Mouse (Mus musculus): ENCODE data around the gene Tas2r125. TPM values are rescaled to one million over a fixed set of nuclear protein-coding genes. Genes with fewer than 3 reads are reported as not detected.
"Not testable (repeated sequence)": the region's sequence is repeated elsewhere in the genome, so short reads cannot be mapped to it uniquely, and the experiment has no call there.

The Tas2r125 gene
- not detected in 2 replicates for polyA plus RNA-seq (2016; fragmentation: Nextera tagmentation; extraction: Ambion mirVana)

DNA sequence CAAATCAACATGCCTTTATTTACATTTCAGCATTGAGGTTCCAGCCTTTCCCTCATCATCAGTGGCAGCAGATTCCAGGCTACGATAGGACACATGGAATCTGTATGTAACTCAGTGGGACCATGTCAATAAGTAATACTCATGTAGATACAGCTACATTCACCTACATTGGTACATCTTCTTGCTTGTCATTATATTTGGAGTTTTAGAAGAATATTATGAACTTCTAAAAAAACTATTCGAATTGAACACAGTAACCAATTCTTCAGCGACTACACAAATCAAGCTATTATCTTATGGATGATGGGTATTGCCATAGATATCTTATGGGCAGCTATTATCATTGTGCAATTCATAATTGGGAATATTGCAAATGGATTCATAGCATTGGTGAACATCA lies at the start of gene Tas2r125:
Gene Tas2r125, plus strand, starts transcription at position 301 of the 400 bp plus-strand sequence.
- H3K36me3 ChIP-seq, result no peaks in the 10 kb centered on the region
- no peaks in the 10 kb centered on the region for H3K27me3 ChIP-seq (replicated peaks)
- no peak within 1 kb of the TSS for H3K27ac ChIP-seq
- no peaks in the 10 kb centered on the region for H3K4me1 ChIP-seq
- no peak for ATAC-seq
- H3K4me2 ChIP-seq, result no peak within 1 kb of the TSS
- no peak within 1 kb of the TSS for H3K4me3 ChIP-seq
- H3K9ac ChIP-seq, result no peak within 1 kb of the TSS
- no peaks in the 10 kb centered on the region for H3K9me3 ChIP-seq (replicated peaks)
- WGBS (ENCODE audit: insufficient replicate concordance), result 67% methylated on average over 3 of the region's 3 CpGs

DNA sequence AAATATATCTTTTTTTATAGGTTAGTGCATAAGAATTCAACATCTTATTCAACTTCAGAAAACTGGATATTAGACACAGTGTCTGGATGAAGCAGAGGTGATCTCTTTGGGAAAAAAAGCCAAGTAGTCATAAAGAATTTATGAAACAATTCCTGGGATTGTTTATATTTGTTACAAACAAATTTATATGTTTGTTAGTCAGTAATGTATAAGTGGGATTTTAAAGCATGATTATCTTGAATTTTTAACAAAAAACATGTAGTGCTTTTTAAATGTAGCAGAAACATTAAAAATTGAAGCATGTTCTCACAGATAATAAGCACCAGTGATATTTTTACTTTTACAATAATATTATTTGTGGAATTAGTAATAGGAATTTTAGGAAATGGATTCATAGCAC lies 41.7 kb upstream of the Tas2r125 start, which contains the start of gene Tas2r110:
Gene Tas2r110, plus strand, starts transcription at position 301 of the 400 bp plus-strand sequence.
- Histone ChIP-seq H3K4me3 (no peak within 1 kb of the TSS), H3K4me2 (no peak within 1 kb of the TSS), H3K9ac (no peak within 1 kb of the TSS), H3K36me3 (no peaks in the 10 kb centered on the region), H3K27me3 (replicated peaks) (no peaks in the 10 kb centered on the region), H3K9me3 (replicated peaks) (no peaks in the 10 kb centered on the region), H3K4me1 (no peaks in the 10 kb centered on the region), H3K27ac (no peak within 1 kb of the TSS)
- ATAC-seq, result no peak

DNA sequence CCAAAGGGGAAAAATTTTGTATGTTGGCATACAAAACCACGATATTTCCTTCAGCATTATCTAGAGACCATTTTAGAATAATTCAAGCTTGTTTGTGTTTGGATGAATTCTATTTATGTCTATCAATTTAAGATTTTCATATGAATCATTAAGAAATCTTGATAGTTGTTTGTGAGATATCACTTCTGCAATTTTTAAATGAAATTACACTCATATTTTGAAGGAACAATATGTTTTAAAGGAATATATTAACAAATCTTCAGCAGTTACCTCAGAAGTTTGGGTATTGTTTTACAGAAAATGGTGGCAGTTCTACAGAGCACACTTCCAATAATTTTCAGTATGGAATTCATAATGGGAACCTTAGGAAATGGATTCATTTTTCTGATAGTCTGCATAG lies 16.7 kb upstream of the Tas2r125 start, which contains the start of gene Tas2r113:
Gene Tas2r113, plus strand, starts transcription at position 301 of the 400 bp plus-strand sequence.
- no peak within 1 kb of the TSS for H3K27ac ChIP-seq
- no peaks in the 10 kb centered on the region for H3K4me1 ChIP-seq
- H3K36me3 ChIP-seq, result no peaks in the 10 kb centered on the region
- WGBS (ENCODE audit: insufficient replicate concordance), result 58% methylated on average over 1 of the region's 1 CpGs
- H3K9me3 ChIP-seq (replicated peaks), result no peaks in the 10 kb centered on the region
- H3K4me2 ChIP-seq, result no peak within 1 kb of the TSS
- no peak within 1 kb of the TSS for H3K4me3 ChIP-seq
- H3K27me3 ChIP-seq (replicated peaks), result no peaks in the 10 kb centered on the region
- no peak within 1 kb of the TSS for H3K9ac ChIP-seq
- ATAC-seq, result no peak

DNA sequence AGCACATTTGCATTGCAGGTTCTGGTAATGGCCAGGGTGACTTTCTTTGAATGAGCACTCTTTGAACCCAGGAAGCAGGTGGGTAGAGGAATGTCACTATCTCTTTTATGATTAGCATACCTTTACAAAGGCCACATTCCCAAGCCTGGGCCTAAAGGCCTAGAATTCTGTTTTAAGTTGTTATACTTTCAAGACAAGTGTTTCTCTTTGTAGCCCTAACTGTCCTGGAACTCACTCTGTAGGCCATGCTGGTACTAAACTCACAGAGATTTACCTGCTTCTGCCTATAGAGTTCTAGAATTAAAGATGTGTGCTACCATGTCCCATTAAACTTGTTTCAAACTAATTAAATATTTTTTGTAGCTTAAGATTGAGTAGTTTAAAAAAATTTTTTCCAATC lies 31.9 kb downstream of the Tas2r125 start:
- H3K9ac ChIP-seq; H3K27me3 ChIP-seq (replicated peaks); H3K4me2 ChIP-seq; H3K4me3 ChIP-seq; H3K36me3 ChIP-seq; H3K27ac ChIP-seq; H3K4me1 ChIP-seq; ATAC-seq; H3K9me3 ChIP-seq (replicated peaks): not testable (repeated sequence)

- no peak within 1 kb of the TSS for H3K4me3 ChIP-seq
- no peak for ATAC-seq
- WGBS (ENCODE audit: insufficient replicate concordance), result 61% methylated on average over 2 of the region's 2 CpGs
- no peaks in the 10 kb centered on the region for H3K36me3 ChIP-seq
- H3K4me1 ChIP-seq, result no peaks in the 10 kb centered on the region
- H3K27ac ChIP-seq, result no peak within 1 kb of the TSS
- no peaks in the 10 kb centered on the region for H3K27me3 ChIP-seq (replicated peaks)
- H3K9ac ChIP-seq, result no peak within 1 kb of the TSS
- H3K4me2 ChIP-seq, result no peak within 1 kb of the TSS
- no peaks in the 10 kb centered on the region for H3K9me3 ChIP-seq (replicated peaks)
These were observed 41.4 kb downstream of the Tas2r125 start, which contains the start of gene Tas2r129 for GRCm38 (mm10) chr6:132950802-132951201. Gene Tas2r129, plus strand, starts transcription at chr6:132951102.

DNA sequence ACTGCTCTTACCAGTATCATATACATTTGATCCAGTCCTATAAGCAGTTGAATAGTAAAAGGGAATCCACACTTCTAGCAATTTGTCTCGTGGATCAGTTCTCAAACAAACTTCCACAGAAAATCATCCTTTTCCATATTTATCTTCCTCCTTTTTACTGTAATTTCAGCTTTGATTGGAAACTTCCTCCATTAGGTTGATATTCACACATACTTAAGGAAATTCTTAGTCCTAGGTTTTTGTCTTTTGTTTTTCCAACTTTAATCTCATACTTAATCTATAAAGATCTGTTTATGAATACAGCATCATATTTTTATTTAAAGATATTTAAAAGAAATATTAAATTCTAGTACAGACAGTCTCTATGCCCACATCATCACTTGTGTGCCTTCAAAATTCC lies 48.4 kb downstream of the Tas2r125 start, which contains the start of gene Tas2r131:
Gene Tas2r131, minus strand, starts transcription at position 101 of the 400 bp plus-strand sequence.
- H3K9ac ChIP-seq, result no peak within 1 kb of the TSS
- H3K27ac ChIP-seq, result no peak within 1 kb of the TSS
- H3K36me3 ChIP-seq, result no peaks in the 10 kb centered on the region
- no peaks in the 10 kb centered on the region for H3K27me3 ChIP-seq (replicated peaks)
- WGBS (ENCODE audit: insufficient replicate concordance), result 44% methylated on average over 1 of the region's 1 CpGs
- H3K4me2 ChIP-seq, result no peak within 1 kb of the TSS
- H3K9me3 ChIP-seq (replicated peaks), result no peaks in the 10 kb centered on the region
- H3K4me1 ChIP-seq, result no peaks in the 10 kb centered on the region
- ATAC-seq, result no peak
- no peak within 1 kb of the TSS for H3K4me3 ChIP-seq

Other genes with a start within 250 kb of the Tas2r125 start
- not detected in 2 replicates for gene Tas2r121, start 208.6 kb upstream of the Tas2r125 start, polyA plus RNA-seq (2016; fragmentation: Nextera tagmentation; extraction: Ambion mirVana)
- not detected in 2 replicates for gene Tas2r122, start 197.7 kb upstream of the Tas2r125 start, polyA plus RNA-seq (2016; fragmentation: Nextera tagmentation; extraction: Ambion mirVana)
- gene Tas2r115, start 171.6 kb upstream of the Tas2r125 start, polyA plus RNA-seq (2016; fragmentation: Nextera tagmentation; extraction: Ambion mirVana), result not detected in 2 replicates
- gene Tas2r124, start 154.9 kb upstream of the Tas2r125 start, polyA plus RNA-seq (2016; fragmentation: Nextera tagmentation; extraction: Ambion mirVana), result not detected in 2 replicates
- not detected in 2 replicates for gene Tas2r102, start 147.5 kb upstream of the Tas2r125 start, polyA plus RNA-seq (2016; fragmentation: Nextera tagmentation; extraction: Ambion mirVana)
- not detected in 2 replicates for gene Tas2r136, start 131.5 kb upstream of the Tas2r125 start, polyA plus RNA-seq (2016; fragmentation: Nextera tagmentation; extraction: Ambion mirVana)
- not detected in 2 replicates for gene Tas2r117, start 106.8 kb upstream of the Tas2r125 start, polyA plus RNA-seq (2016; fragmentation: Nextera tagmentation; extraction: Ambion mirVana)
- gene Tas2r123, start 62.5 kb upstream of the Tas2r125 start, polyA plus RNA-seq (2016; fragmentation: Nextera tagmentation; extraction: Ambion mirVana), result not detected in 2 replicates
- gene Tas2r116, start 54.2 kb upstream of the Tas2r125 start, polyA plus RNA-seq (2016; fragmentation: Nextera tagmentation; extraction: Ambion mirVana), result not detected in 2 replicates
- gene Tas2r110, start 41.6 kb upstream of the Tas2r125 start, polyA plus RNA-seq (2016; fragmentation: Nextera tagmentation; extraction: Ambion mirVana), result not detected in 2 replicates
- not detected in 2 replicates for gene Tas2r113, start 16.6 kb upstream of the Tas2r125 start, polyA plus RNA-seq (2016; fragmentation: Nextera tagmentation; extraction: Ambion mirVana)
- gene Tas2r129, start 41.5 kb downstream of the Tas2r125 start, polyA plus RNA-seq (2016; fragmentation: Nextera tagmentation; extraction: Ambion mirVana), result not detected in 2 replicates
- not detected in 2 replicates for gene Tas2r131, start 48.3 kb downstream of the Tas2r125 start, polyA plus RNA-seq (2016; fragmentation: Nextera tagmentation; extraction: Ambion mirVana)
- not detected in 2 replicates for gene Tas2r109, start 71.3 kb downstream of the Tas2r125 start, polyA plus RNA-seq (2016; fragmentation: Nextera tagmentation; extraction: Ambion mirVana)
- not detected in 2 replicates for gene Tas2r103, start 127.5 kb downstream of the Tas2r125 start, polyA plus RNA-seq (2016; fragmentation: Nextera tagmentation; extraction: Ambion mirVana)
- gene Tas2r140, start 146.2 kb downstream of the Tas2r125 start, polyA plus RNA-seq (2016; fragmentation: Nextera tagmentation; extraction: Ambion mirVana), result not detected in 2 replicates
- gene Smim10l1, start 195.3 kb downstream of the Tas2r125 start, polyA plus RNA-seq (2016; fragmentation: Nextera tagmentation; extraction: Ambion mirVana), result 34.3 and 35.3 TPM in 2 replicates